Mouse (Mus musculus): ENCODE results near the gene Rasa4. TPM values are rescaled to one million over a fixed set of nuclear protein-coding genes. Genes with fewer than 3 reads are reported as not detected.
A peak's percentile ranks its signal among the peaks of the same experiment; 100 is the strongest.
"Not testable (repeated sequence)": the region's sequence is repeated elsewhere in the genome, so short reads cannot be mapped to it uniquely, and the experiment has no call there.

Rasa4 gene
- total RNA-seq, 2 experiments from 2014 or later: 32.3 to 34.8 TPM

GRCm38 (mm10) chr5:136109042-136109441 lies 25.3 kb downstream of the Rasa4 start:
- no peak for DNase-seq (ENCODE audit: low spot score)

- DNase-seq (ENCODE audit: low spot score): not testable (repeated sequence)
Observed at GRCm38 (mm10) chr5:136113546-136113945, 29.8 kb downstream of the Rasa4 start.

GRCm38 (mm10) chr5:136115891-136116783 lies 32.4 kb downstream of the Rasa4 start, which contains the start of gene Polr2j:
Polr2j (plus strand) TSS chr5:136116631.
- DNase-seq (ENCODE audit: low spot score): peak; percentile 96

- no peak for DNase-seq (ENCODE audit: low spot score)
Observed at GRCm38 (mm10) chr5:136116784-136117112, 33.0 kb downstream of the Rasa4 start.

GRCm38 (mm10) chr5:136122165-136122564 lies 38.4 kb downstream of the Rasa4 start:
- DNase-seq (ENCODE audit: low spot score): no peak

GRCm38 (mm10) chr5:136135571-136136291 lies 52.0 kb downstream of the Rasa4 start, which contains the start of the genes Lrwd1 and Alkbh4:
Lrwd1 (minus strand) TSS chr5:136136074.
Alkbh4 (plus strand) TSS chr5:136136146.
- DNase-seq (ENCODE audit: low spot score): peak; percentile 97

- no peak for DNase-seq (ENCODE audit: low spot score)
Observed at GRCm38 (mm10) chr5:136136292-136136990, 52.7 kb downstream of the Rasa4 start.

- no peak for DNase-seq (ENCODE audit: low spot score)
Observed at GRCm38 (mm10) chr5:136137658-136138274, 54.0 kb downstream of the Rasa4 start.

GRCm38 (mm10) chr5:136139393-136139792 lies 55.7 kb downstream of the Rasa4 start:
- no peak for DNase-seq (ENCODE audit: low spot score)

- DNase-seq (ENCODE audit: low spot score): no peak
Observed at GRCm38 (mm10) chr5:136140057-136140482, 56.4 kb downstream of the Rasa4 start.

- no peak for DNase-seq (ENCODE audit: low spot score)
Observed at GRCm38 (mm10) chr5:136142746-136143145, 59.0 kb downstream of the Rasa4 start.

GRCm38 (mm10) chr5:136143161-136143755 lies 59.5 kb downstream of the Rasa4 start:
- no peak for DNase-seq (ENCODE audit: low spot score)

- DNase-seq (ENCODE audit: low spot score): no peak
Observed at GRCm38 (mm10) chr5:136144606-136145430, 61.1 kb downstream of the Rasa4 start.

- DNase-seq (ENCODE audit: low spot score): no peak
Observed at GRCm38 (mm10) chr5:136146936-136147335, 63.2 kb downstream of the Rasa4 start.

- DNase-seq (ENCODE audit: low spot score): no peak
Observed at GRCm38 (mm10) chr5:136147704-136148103, 64.0 kb downstream of the Rasa4 start.

GRCm38 (mm10) chr5:136149134-136149576 lies 65.4 kb downstream of the Rasa4 start:
- not testable (repeated sequence) for DNase-seq (ENCODE audit: low spot score)

- DNase-seq (ENCODE audit: low spot score): peak; percentile 32
Observed at GRCm38 (mm10) chr5:136152365-136152764, 68.6 kb downstream of the Rasa4 start.

- DNase-seq (ENCODE audit: low spot score): peak; percentile 30
Observed at GRCm38 (mm10) chr5:136155399-136155798, 71.7 kb downstream of the Rasa4 start.

GRCm38 (mm10) chr5:136160084-136160483 lies 76.4 kb downstream of the Rasa4 start:
- peak; percentile 80 for DNase-seq (ENCODE audit: low spot score)

Measured in gastrocnemius, adult 18-20 months (tissue).